Mouse (Mus musculus) liver, adult 2 months (tissue): ENCODE measurements around the gene Zfp618.

Source experiments
- CTCF ChIP-seq: fragments of 200-500 bp; IDR thresholded peaks from 2 replicates; pipeline ENCODE4 v1.5.1; 2011; ENCODE audit warnings: low read depth, low read length, control low read depth
- POLR2A ChIP-seq: fragments of 200-500 bp; IDR thresholded peaks from 2 replicates; pipeline ENCODE4 v1.6.1; 2011; ENCODE audit warnings: low read length, control low read depth; ENCODE audit not compliant: insufficient read depth; ENCODE audit errors: extremely low read depth

- TF ChIP-seq POLR2A, result no peak
- no peak for TF ChIP-seq CTCF
Observed at GRCm38 (mm10) chr4:63171122-63171521, 205.7 kb downstream of the Zfp618 start.
